9 mouse cellular contexts compared by ENCODE assay signal in the genomic region with DNA sequence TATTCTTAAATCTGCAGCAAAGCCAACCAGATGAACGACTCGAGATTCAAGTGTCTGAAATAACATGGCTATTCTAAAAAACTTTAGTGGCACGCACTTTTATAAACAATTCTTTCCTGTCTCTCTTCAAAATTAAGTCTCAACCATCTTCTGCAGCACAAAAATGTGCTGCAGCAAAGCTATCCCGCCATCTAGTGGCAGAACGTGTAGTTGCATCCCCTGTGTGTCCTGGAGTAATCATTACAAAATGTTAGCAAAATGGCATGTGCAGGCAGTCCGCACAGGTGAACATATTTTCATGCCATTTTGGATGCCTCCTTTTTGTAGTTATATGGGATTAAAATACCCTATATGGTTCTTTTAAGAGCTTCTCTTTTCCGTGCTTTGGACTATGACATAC.
DNase-seq lines count a peak whose midpoint lies in the region; ATAC-seq lines count a peak whose summit lies in the region.
"Had no signal": no experiment of that assay in that cellular context is flagged by ENCODE, and none has a peak within 500 bp of the region (broad histone marks: within the 10 kb centered on the region; RNA-seq: fewer than 3 reads in every experiment).

No protein-coding gene starts in this region.

- no peak overlapping the region for H3K4me3 ChIP-seq in liver, embryonic 13.5 days (replicated peaks)
- H3K4me3 ChIP-seq: heart, embryonic 13.5 days had no signal

- H3K9ac ChIP-seq in liver, embryonic 13.5 days, result no peak overlapping the region
- H3K9ac ChIP-seq: heart, embryonic 13.5 days had no signal

- 16% methylated on average over 7 of the region's 7 CpGs for WGBS in liver, embryonic 13.5 days (ENCODE audit: insufficient replicate concordance)

- no peak overlapping the region for H3K27ac ChIP-seq in liver, embryonic 13.5 days
- H3K27ac ChIP-seq: heart, embryonic 13.5 days had no signal

- no peak for ATAC-seq in liver, embryonic 13.5 days (ENCODE audit: low read depth)

- H3K4me2 ChIP-seq in liver, embryonic 13.5 days, result no peak overlapping the region
- H3K4me2 ChIP-seq: heart, embryonic 13.5 days had no signal

- H3K27me3 ChIP-seq in liver, embryonic 13.5 days, result no peaks in the 10 kb centered on the region
- H3K27me3 ChIP-seq: heart, embryonic 13.5 days had no signal

- peak; percentile 83 for DNase-seq in 3T3-L1 (ENCODE audit: low read depth, low spot score)
- DNase-seq in MEL-GATA-1-ER (ENCODE audit: extremely low read depth, low read depth), result peak; percentile 61
- peak; percentile 73 for DNase-seq in cerebellum, adult 8-10 months
- DNase-seq in frontal cortex, postnatal 14 days (ENCODE audit: low spot score in 2 of 2), result peak; percentile 28 to 77
- peak; percentile 79 for DNase-seq in kidney, postnatal 14 days
- DNase-seq in liver, embryonic 13.5 days, result peak; percentile 2
- DNase-seq in retina, adult 2 months (ENCODE audit: low read depth, low spot score), result peak; percentile 30
- DNase-seq in urinary bladder, adult 18-20 months (ENCODE audit: low spot score in 2 of 2), result peak; percentile 34 to 63

- H3K4me1 ChIP-seq in liver, embryonic 13.5 days (replicated peaks), result no peaks in the 10 kb centered on the region
- H3K4me1 ChIP-seq: heart, embryonic 13.5 days had no signal

- no peaks in the 10 kb centered on the region for H3K36me3 ChIP-seq in liver, embryonic 13.5 days
- H3K36me3 ChIP-seq: heart, embryonic 13.5 days had no signal

- H3K9me3 ChIP-seq in liver, embryonic 13.5 days (replicated peaks), result no peaks in the 10 kb centered on the region
- H3K9me3 ChIP-seq: heart, embryonic 13.5 days had no signal

Comparison
In these comparisons a context has a peak if more than half of its experiments do, and no peak if none do; other contexts are left out.
1. DNase-seq: peak in every context shown above with its lines; median percentile 83 in 3T3-L1; 79 in kidney, postnatal 14 days; 73 in cerebellum, adult 8-10 months; 61 in MEL-GATA-1-ER; 52 in frontal cortex, postnatal 14 days; 48 in urinary bladder, adult 18-20 months; 30 in retina, adult 2 months; 2 in liver, embryonic 13.5 days.